Mouse (Mus musculus) cortical plate, adult 2 months (tissue): ENCODE results near the gene Olfr723. TPM values are rescaled to one million over a fixed set of nuclear protein-coding genes. Genes with fewer than 3 reads are reported as not detected.
"Not testable (repeated sequence)": the region's sequence is repeated elsewhere in the genome, so short reads cannot be mapped to it uniquely, and the experiment has no call there.

Experiments
- H3K27ac ChIP-seq: fragments of 200-500 bp; 2 replicates; pipeline ENCODE4 v1.5.1; 2012; ENCODE audit warnings: low read length, control low read depth, inconsistent platforms; ENCODE audit not compliant: insufficient read depth
- H3K4me1 ChIP-seq: fragments of 200-500 bp; 2 replicates; pipeline ENCODE4 v1.6.1; 2011; ENCODE audit warnings: low read length; ENCODE audit not compliant: control insufficient read depth, insufficient read depth
- H3K4me3 ChIP-seq: fragments of 200-500 bp; 2 replicates; pipeline ENCODE4 v1.5.1; 2011; ENCODE audit warnings: mild to moderate bottlenecking, low read length, control low read depth; ENCODE audit not compliant: insufficient read depth
- CTCF ChIP-seq: fragments of 200-500 bp; IDR thresholded peaks from 2 replicates; pipeline ENCODE4 v1.5.1; 2011; ENCODE audit warnings: mild to moderate bottlenecking, control low read depth, low read length; ENCODE audit not compliant: insufficient read depth; ENCODE audit errors: extremely low read depth
- POLR2A ChIP-seq: fragments of 200-500 bp; IDR thresholded peaks from 2 replicates; pipeline ENCODE4 v1.6.1; 2011; ENCODE audit warnings: mild to moderate bottlenecking, low read length, control low read depth; ENCODE audit not compliant: insufficient read depth; ENCODE audit errors: extremely low read depth
- polyA plus RNA-seq: library from polyadenylated mRNA; depleted of rRNA; stranded (reverse); fragments of >200 nt; gene quantifications from 2 replicates; pipeline ENCODE4 v1.2.3, GENCODE M21; 2012; rRNA removed

Olfr723 gene
- polyA plus RNA-seq, result not detected in 2 replicates

DNA sequence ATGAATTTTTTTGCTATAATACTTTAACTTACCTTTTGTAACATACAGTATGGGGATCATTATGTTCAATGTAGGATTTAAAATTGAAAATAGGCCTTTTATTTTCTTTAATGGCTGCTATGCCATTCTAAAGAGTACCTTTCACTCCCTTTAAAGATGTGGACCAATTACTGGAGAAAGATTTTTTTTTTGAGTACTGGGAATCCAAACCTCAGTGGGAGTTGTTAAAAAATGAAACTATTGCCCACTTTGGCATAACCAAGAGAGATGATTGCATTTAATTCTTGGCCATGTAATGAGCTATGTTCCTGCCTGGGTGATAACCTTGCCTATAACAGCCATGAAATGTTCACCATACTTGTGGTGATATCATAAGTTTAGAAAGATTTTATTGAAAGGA, at the start of gene Olfr723:
TSS of gene Olfr723 (minus strand) at position 101 of the 400 bp plus-strand sequence.
- not testable (repeated sequence) for H3K4me1 ChIP-seq, H3K4me3 ChIP-seq, H3K27ac ChIP-seq

DNA sequence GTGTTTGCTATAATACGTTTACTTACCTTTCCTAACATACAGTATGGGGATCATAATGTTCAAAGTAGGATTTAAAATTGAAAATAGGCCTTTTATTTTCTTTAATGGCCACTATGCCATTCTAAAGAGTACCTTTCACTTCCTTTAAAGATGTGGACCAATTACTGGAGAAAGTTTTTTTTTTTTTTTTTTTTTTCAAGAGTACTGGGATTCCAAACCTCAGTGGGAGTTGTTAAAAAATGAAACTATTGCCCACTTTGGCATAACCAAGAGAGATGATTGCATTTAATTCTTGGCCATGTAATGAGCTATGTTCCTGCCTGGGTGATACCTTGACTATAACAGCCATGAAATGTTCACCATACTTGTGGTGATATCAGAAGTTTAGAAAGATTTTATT, 31.6 kb upstream of the Olfr723 start, which contains the start of gene Olfr724:
TSS of gene Olfr724 (minus strand) at position 101 of the 400 bp plus-strand sequence.
- H3K27ac ChIP-seq, H3K4me1 ChIP-seq, H3K4me3 ChIP-seq: not testable (repeated sequence)

DNA sequence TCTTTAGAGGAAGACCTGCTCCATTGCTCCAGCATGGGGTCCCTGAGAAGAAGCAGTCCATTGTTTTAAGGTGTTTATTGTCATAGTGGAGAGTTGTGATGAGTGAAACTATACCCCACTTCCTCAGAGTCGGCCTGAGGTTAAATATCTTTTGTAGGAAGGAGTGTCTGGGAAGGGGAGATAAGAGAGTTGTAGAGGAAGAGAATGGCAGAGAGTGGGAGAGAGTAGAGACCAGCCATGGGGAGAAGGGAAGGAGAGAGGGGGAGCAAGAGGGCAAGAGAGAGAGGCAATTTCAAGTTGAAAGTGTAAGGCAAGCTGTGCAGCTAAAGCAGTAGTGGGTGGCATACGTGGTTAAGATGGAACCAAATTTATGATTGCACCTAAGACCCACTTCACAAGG, 24.3 kb upstream of the Olfr723 start:
- TF ChIP-seq POLR2A, result no peak
- no peak for TF ChIP-seq CTCF
- H3K4me1 ChIP-seq, result no peaks in the 10 kb centered on the region
- H3K27ac ChIP-seq, result no peak overlapping the region
- H3K4me3 ChIP-seq, result no peak overlapping the region

DNA sequence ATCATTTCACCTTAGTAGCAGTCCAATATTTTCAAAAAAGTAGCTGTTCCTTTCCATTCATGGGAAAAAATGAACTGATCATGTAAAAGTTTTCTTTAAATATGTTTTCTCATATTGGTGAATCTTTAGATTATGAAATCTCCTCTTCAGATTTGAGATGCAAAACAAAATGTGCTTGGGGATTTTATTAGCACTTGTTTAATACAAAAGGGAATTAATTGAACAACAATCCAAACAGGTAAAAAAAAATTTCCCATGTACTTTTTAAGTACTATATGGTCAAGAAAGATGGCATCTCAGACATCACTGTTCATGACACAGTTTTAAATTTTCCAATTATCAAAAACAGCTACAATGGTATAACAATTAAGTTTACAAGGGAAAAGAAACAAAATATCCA, 29.7 kb downstream of the Olfr723 start, which contains the start of gene Olfr722:
TSS of gene Olfr722 (minus strand) at position 101 of the 400 bp plus-strand sequence.
- Histone ChIP-seq H3K4me3 (no peak within 1 kb of the TSS), H3K4me1 (no peaks in the 10 kb centered on the region), H3K27ac (no peak within 1 kb of the TSS)
- no peak for TF ChIP-seq CTCF
- TF ChIP-seq POLR2A, result no peak

Other genes starting within 250 kb of the Olfr723 start
- gene Armh4, start 148.4 kb downstream of the Olfr723 start, polyA plus RNA-seq, result 12.8 and 13.2 TPM in 2 replicates
- not detected in 2 replicates for gene Olfr722, start 29.8 kb downstream of the Olfr723 start, polyA plus RNA-seq
- gene Olfr724, start 31.5 kb upstream of the Olfr723 start, polyA plus RNA-seq, result not detected in 2 replicates
- gene Olfr725, start 108.6 kb upstream of the Olfr723 start, polyA plus RNA-seq, result not detected in 2 replicates
- gene Olfr726, start 159.2 kb upstream of the Olfr723 start, polyA plus RNA-seq, result not detected in 2 replicates
- gene Olfr727, start 191.4 kb upstream of the Olfr723 start, polyA plus RNA-seq, result not detected in 2 replicates
- gene Olfr728, start 210.9 kb upstream of the Olfr723 start, polyA plus RNA-seq, result not detected in 2 replicates
- not detected in 2 replicates for gene Olfr729, start 221.1 kb upstream of the Olfr723 start, polyA plus RNA-seq